ENCODE assay signal across 8 mouse cellular contexts in the genomic region with DNA sequence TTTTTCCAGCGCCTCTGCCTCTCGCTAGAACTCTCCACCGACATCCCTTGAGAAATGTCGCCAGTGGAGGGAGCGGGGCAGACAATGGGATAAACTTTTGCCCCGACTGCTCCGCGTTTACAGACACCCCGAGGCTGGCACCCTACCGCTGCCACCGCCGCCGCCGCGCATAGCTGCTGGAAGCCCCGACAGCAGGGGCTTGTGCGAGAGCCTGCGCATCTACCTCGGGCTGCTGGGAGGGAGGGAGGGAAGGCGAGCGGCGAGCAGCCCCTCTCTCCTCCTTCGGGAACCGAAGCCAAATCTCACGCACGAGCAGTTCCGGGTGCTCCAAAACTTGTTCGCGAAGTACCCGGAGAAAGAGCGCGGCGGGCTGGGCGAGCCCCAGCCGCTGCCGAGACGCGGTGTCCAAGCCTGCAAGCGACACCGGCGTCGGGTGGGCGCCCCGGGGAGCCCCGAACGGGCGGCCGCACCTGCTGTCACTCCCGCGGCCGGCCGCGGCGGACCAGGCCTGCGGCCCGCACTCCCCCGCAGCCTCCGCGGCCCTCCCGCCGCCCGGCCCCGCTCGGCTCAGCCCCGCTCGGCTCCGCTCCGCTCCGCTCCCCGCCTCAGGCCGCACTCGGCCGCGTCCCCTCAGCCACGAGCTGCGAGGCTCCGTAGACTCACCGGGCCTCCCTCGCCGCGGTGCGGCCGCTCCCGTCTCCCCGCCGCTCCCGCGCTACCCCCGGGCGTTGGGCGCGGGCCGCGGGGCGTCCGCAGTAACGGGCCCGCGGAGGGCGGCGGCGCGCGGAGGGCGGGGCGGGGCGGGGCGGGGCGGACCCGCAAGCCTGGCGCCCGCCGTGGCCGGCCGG. TPM values are rescaled to one million over a fixed set of nuclear protein-coding genes. Genes with fewer than 3 reads are reported as not detected.
A peak's percentile ranks its signal among the peaks of the same experiment; 100 is the strongest.
DNase-seq lines count a peak whose midpoint lies in the region; ATAC-seq and TF ChIP-seq lines count a peak whose summit lies in the region.

No protein-coding gene starts in this region.

- H3K36me3 ChIP-seq in G1E (replicated peaks) = no peaks in the 10 kb centered on the region
- H3K36me3 ChIP-seq in kidney, embryonic 15.5 days = no peaks in the 10 kb centered on the region
- H3K36me3 ChIP-seq in lung, embryonic 15.5 days = no peaks in the 10 kb centered on the region

- TF ChIP-seq POLR2A in olfactory bulb, adult 2 months (IDR thresholded peaks at IDR 0.05; ENCODE audit: insufficient read depth, low read depth, low read length) = no peak

- peak overlapping the region; percentile 89 for H3K9ac ChIP-seq in kidney, embryonic 15.5 days
- H3K9ac ChIP-seq in lung, embryonic 15.5 days = peak overlapping the region; percentile 73

- ATAC-seq in G1E (ENCODE audit: extremely low read depth, insufficient number of reproducible peaks, low FRiP score, poor library complexity, severe bottlenecking) = no peak
- peak; percentile 79 for ATAC-seq in kidney, embryonic 15.5 days (replicated peaks; ENCODE audit: low FRiP score)
- peak; percentile 54 for ATAC-seq in lung, embryonic 15.5 days (ENCODE audit: borderline replicate concordance, extremely low read depth, low FRiP score, low TSS enrichment)

- peak overlapping the region; percentile 75 for H3K4me3 ChIP-seq in G1E (ENCODE audit: low read depth, low read length)
- peak overlapping the region; percentile 95 for H3K4me3 ChIP-seq in kidney, embryonic 15.5 days (replicated peaks)
- H3K4me3 ChIP-seq in lung, embryonic 15.5 days = peak overlapping the region; percentile 91
- H3K4me3 ChIP-seq in olfactory bulb, adult 2 months (ENCODE audit: insufficient read depth, low read depth, low read length) = peak overlapping the region; percentile 93

- peak; percentile 51 for DNase-seq in A20 (ENCODE audit: low read depth, low spot score)
- DNase-seq in G1E (ENCODE audit: low spot score) = peak; percentile 16
- peak; percentile 31 for DNase-seq in cerebellum, adult 9-11 months
- peak; percentile 41 for DNase-seq in gastrocnemius, postnatal 14 days
- peak; percentile 8 to 10 for DNase-seq in urinary bladder, postnatal 36 days (ENCODE audit: low spot score in 2 of 2)

- H3K9me3 ChIP-seq in G1E (replicated peaks) = peaks cover 8% of the 10 kb centered on the region
- no peaks in the 10 kb centered on the region for H3K9me3 ChIP-seq in kidney, embryonic 15.5 days (replicated peaks)
- no peaks in the 10 kb centered on the region for H3K9me3 ChIP-seq in lung, embryonic 15.5 days

- no peak for TF ChIP-seq CTCF in G1E (IDR thresholded peaks at IDR 0.05; ENCODE audit: low read depth, low read length)
- TF ChIP-seq CTCF in olfactory bulb, adult 2 months (IDR thresholded peaks at IDR 0.05; ENCODE audit: insufficient read depth, low read depth, low read length) = no peak

- intact Hi-C loops in gastrocnemius, postnatal 14 days (cut with DNase I; ENCODE audit: low total_unique reads) = no loop called here

- H3K27ac ChIP-seq in kidney, embryonic 15.5 days = peak overlapping the region; percentile 83
- peak overlapping the region; percentile 78 for H3K27ac ChIP-seq in lung, embryonic 15.5 days
- no peak overlapping the region for H3K27ac ChIP-seq in olfactory bulb, adult 2 months (ENCODE audit: insufficient read depth, low read depth, low read length)

- H3K4me1 ChIP-seq in G1E (ENCODE audit: insufficient read depth, low read depth, low read length) = peaks cover 12% of the 10 kb centered on the region
- H3K4me1 ChIP-seq in kidney, embryonic 15.5 days = peaks cover 20% of the 10 kb centered on the region
- H3K4me1 ChIP-seq in lung, embryonic 15.5 days = peaks cover 13% of the 10 kb centered on the region; the same call in 1 of the 2 replicates
- peaks cover 7% of the 10 kb centered on the region for H3K4me1 ChIP-seq in olfactory bulb, adult 2 months (ENCODE audit: control insufficient read depth, insufficient read depth, low read length)

- peak overlapping the region; percentile 89 for H3K4me2 ChIP-seq in kidney, embryonic 15.5 days
- H3K4me2 ChIP-seq in lung, embryonic 15.5 days = peak overlapping the region; percentile 87

- peaks cover 42% of the 10 kb centered on the region for H3K27me3 ChIP-seq in G1E (ENCODE audit: insufficient read depth, low read length)
- 0 out of 2 replicates have a peak, but pooled peaks cover 6% of the 10 kb centered on the region for H3K27me3 ChIP-seq in kidney, embryonic 15.5 days
- 0 out of 2 replicates have a peak, but pooled peaks cover 6% of the 10 kb centered on the region for H3K27me3 ChIP-seq in lung, embryonic 15.5 days

- WGBS in kidney, embryonic 15.5 days = under 1% methylated on average over 113 of the region's 115 CpGs
- WGBS in lung, embryonic 15.5 days = 1% methylated on average over 79 of the region's 115 CpGs
- under 1% methylated on average over 115 of the region's 115 CpGs for WGBS in olfactory bulb, adult 2 months

RNA-seq across cellular contexts. Expression of a gene that starts 1.9 kb away (rescaled TPM):
- total RNA-seq in G1E (2014; fragmentation: Nextera tagmentation) = 0.83 and 0.98 TPM in 2 replicates
- total RNA-seq in G1E (2017) = 20.6 and 29.0 TPM in 2 replicates
- polyA plus RNA-seq in G1E (2012) = 3.1 and 4.1 TPM in 2 replicates
- total RNA-seq in gastrocnemius, postnatal 14 days (2021) = 10 to 100 TPM; 15.8 to 17.4 TPM
- 28.3 and 29.9 TPM in 2 replicates for polyA plus RNA-seq in kidney, embryonic 15.5 days (2015; fragmentation: Nextera tagmentation; extraction: Ambion mirVana)
- polyA plus RNA-seq in lung, embryonic 15.5 days (2015; fragmentation: Nextera tagmentation; extraction: Ambion mirVana) = 22.7 and 23.6 TPM in 2 replicates
- polyA plus RNA-seq in olfactory bulb, adult 2 months (2012; ENCODE audit: insufficient read depth, insufficient read length, low replicate concordance, missing spikeins) = not detected in 2 replicates

RNA-seq across cellular contexts. Expression of a gene that starts 58.2 kb away (rescaled TPM):
- 103 and 105 TPM in 2 replicates for total RNA-seq in G1E (2014; fragmentation: Nextera tagmentation)
- total RNA-seq in G1E (2017) = 78.1 and 84.1 TPM in 2 replicates
- polyA plus RNA-seq in G1E (2012) = 81.7 and 84.0 TPM in 2 replicates
- total RNA-seq in gastrocnemius, postnatal 14 days (2021) = 10 to 100 TPM; 40.7 to 43.2 TPM
- 107 and 112 TPM in 2 replicates for polyA plus RNA-seq in kidney, embryonic 15.5 days (2015; fragmentation: Nextera tagmentation; extraction: Ambion mirVana)
- 99.4 and 101 TPM in 2 replicates for polyA plus RNA-seq in lung, embryonic 15.5 days (2015; fragmentation: Nextera tagmentation; extraction: Ambion mirVana)
- polyA plus RNA-seq in olfactory bulb, adult 2 months (2012; ENCODE audit: insufficient read depth, insufficient read length, low replicate concordance, missing spikeins) = 142 TPM in 1 of 2 replicates, not detected in the other
